Mouse (Mus musculus) thymus, adult 2 months (tissue): ENCODE results near the gene Lrrc17.

Experiments
- CTCF ChIP-seq: fragments of 200-500 bp; IDR thresholded peaks from 2 replicates; pipeline ENCODE4 v1.5.1; 2012; ENCODE audit warnings: mild to moderate bottlenecking, control low read depth, low read length, moderate library complexity, borderline replicate concordance; ENCODE audit not compliant: control insufficient read depth, poor library complexity, insufficient read depth; ENCODE audit errors: extremely low read depth
- POLR2A ChIP-seq: fragments of 200-500 bp; IDR thresholded peaks from 2 replicates; pipeline ENCODE4 v1.6.1; 2012; ENCODE audit warnings: mild to moderate bottlenecking, low read length, control low read depth, moderate library complexity; ENCODE audit not compliant: control insufficient read depth, poor library complexity, insufficient read depth; ENCODE audit errors: extremely low read depth

DNA sequence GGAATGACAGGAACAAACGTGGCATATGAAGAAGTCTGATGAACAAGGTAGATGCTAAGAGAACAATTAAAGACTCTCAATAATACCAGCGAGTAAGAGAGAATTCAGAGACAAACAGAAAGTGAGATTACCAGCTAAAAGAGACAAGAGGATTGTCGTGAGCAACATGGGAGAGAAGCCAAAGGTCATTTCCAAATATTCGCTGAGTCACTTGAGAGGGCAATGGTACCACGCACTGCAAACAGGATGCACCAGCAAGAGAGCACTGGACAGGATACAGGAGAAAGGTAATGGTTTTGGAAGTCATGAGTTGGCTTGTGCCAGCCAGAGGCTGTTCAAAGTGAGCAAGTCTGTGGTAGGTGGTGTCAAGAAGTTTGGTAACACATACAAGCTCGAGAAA is 62.6 kb downstream of the Lrrc17 start:
- TF ChIP-seq POLR2A, result no peak
- TF ChIP-seq CTCF, result no peak
